Mouse (Mus musculus): ENCODE data around the gene Cntn2.
A peak's percentile ranks its signal among the peaks of the same experiment; 100 is the strongest.

Gene Cntn2

GRCm38 (mm10) chr1:132557901-132558631 is 15.0 kb upstream of the Cntn2 start:
- DNase-seq, result no peak

DNA sequence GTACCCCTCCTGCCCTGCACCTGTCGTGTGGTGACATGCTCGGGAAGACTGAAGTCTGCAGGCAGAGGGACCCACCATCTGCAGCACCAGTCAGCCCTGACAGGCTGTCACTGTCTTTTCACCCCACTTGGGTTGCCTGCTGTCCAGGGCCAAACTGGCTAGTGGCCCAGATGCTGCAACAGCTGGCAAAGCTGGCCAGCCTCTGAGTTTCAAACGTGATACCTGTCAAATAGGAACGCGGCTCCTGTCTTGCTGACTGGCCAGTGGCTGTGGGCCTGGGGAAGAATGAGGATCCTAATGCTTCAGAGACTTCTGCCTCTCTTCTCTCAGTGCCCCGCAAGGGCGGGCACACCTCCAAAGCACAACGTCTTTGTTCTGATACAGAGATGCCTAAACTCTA is 733 bp upstream of the Cntn2 start:
- no peak for DNase-seq

GRCm38 (mm10) chr1:132541824-132542599 is 1.0 kb downstream of the Cntn2 start:
- DNase-seq, result no peak

DNA sequence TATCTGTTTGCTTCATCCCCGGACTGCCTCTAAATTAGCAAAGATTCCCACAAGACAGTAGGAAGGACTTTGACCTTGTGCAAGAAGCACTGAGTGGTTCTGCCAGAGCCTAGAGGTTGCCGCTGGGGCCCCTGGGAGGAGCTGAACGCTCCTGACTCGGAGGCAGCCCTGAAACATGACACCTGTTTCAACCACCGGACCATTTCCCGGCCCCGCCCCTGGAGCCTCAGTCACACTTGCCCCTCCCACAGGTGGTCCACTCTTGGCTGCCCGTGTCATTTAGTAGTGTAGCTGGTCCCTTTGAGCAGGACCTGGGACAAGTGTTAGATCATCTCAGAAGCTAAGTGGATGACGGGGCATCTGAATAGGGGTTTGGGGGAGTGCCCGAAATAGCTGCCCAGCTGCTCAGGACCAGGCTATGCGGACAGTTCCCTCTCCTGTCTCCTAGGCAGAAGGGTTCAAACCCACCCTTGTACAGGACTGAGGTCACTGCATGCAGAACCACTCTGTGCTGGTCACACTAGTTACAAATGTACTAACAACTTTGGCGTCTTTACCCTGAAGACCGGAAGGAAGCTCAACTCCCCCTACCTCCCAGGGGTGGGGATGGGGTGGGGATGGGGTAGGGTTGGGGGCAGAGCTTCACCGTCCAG is 1.8 kb downstream of the Cntn2 start:
- no peak for DNase-seq

DNA sequence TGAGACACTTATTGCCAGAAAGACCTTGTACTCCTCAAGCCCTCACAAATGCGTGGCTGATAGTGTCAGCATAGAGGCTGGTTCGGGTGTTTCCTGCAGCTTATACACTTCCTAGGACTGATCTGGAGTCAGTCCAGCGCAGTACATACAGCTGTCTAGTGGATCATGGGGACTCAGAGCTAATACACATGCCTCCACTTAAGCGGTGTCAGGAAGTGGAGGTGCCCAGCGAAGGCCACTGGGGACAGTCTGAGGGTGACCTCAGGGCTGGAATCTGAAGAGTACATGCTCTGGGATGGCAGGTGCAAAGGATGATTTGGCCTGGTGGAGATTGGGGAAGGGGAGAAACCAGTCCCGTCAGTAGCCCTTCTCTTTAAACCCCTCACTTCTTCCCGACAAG is 2.4 kb downstream of the Cntn2 start:
- DNase-seq, result no peak

GRCm38 (mm10) chr1:132537736-132538135 is 5.3 kb downstream of the Cntn2 start:
- no peak for DNase-seq

DNA sequence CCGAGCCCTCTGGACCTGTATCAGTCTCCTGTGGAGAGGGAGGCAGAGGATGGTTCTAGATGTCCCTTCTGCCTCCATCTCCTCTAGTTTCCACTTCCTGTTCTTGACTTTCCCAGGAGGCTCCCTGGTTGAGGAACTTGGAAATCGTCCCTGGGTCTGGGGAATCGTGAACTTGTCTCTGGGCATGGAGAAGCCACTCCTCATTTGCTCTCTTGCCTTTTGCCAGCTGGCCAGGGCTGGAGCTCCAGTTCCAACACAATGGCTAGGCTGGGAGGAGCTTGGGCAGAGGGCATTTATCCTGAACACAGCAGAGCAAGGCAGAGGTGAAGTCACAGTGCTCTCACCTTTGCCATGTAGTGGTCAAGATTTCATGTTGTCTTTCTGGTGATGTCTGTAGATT is 6.6 kb downstream of the Cntn2 start:
- no peak for DNase-seq

DNA sequence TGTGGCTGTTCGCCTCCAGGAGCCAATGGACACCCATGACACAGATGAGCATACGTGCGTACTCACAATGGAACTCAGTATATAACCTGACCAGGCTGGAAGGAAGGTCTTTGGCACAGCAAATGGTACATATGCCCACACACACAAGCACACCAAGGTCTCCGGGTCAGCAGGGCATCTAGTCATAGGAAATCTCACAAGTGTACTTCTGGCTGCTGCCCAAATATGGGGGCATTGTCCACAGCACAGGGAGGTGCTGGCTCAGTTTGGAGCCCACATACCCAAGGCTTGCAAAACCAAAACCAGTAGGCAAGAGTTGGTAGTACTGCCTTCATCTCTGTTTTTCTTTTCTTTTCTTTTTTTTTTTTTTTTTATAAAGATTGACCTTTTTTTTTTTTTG is 7.5 kb downstream of the Cntn2 start:
- no peak for DNase-seq

- DNase-seq, result no peak
Measured at GRCm38 (mm10) chr1:132533840-132534239, 9.2 kb downstream of the Cntn2 start.

GRCm38 (mm10) chr1:132532521-132532920 is 10.5 kb downstream of the Cntn2 start:
- no peak for DNase-seq

GRCm38 (mm10) chr1:132530631-132531191 is 12.3 kb downstream of the Cntn2 start:
- DNase-seq, result no peak

- DNase-seq, result no peak
Measured at GRCm38 (mm10) chr1:132528647-132529334, 14.3 kb downstream of the Cntn2 start.

DNA sequence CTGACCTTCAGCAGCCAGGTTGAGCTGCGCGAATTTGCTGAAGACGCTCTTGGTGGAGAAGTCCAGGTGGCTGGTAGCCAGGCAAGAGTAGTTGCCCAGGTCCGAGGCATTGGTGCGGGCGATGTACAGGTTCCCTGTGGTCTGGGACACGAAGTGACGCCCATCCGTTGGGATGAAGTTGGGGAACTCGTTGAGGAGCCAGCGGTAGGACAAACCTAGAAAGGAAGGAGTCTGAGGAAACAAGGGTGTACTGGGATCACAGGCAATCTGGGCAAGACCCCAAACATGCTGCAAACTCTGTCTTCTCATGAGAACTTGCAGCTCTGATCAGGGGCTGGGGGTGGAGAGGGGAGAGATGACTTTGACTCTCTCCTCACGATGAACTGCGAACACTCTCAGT is 15.0 kb downstream of the Cntn2 start:
- DNase-seq, result no peak

DNA sequence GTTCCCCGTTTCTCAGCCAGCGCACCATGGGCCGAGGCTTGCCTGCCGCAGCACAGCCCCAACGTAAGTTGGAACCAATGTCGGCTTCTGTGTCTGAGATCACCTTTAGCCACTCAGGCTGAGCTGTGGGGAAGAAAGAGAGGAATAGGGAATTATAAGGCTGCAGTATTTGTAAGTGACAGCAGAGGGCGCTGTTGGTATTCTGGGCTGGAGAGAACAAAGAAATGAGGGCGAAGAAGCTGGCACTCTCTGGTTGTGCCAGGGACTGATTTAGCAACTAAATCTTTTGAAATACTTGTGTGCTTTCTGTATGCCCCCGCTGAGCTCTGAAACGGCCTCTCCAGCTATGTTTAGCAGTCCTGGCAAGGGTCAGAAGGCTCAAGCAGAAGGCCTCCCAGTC is 17.2 kb downstream of the Cntn2 start:
- peak in 1 of 2 experiments; percentile 32 for DNase-seq

GRCm38 (mm10) chr1:132523920-132524319 is 19.1 kb downstream of the Cntn2 start:
- peak; percentile 43 to 46 for DNase-seq

- DNase-seq, result no peak
Measured at GRCm38 (mm10) chr1:132523048-132523447, 20.0 kb downstream of the Cntn2 start.

GRCm38 (mm10) chr1:132520764-132521163 is 22.3 kb downstream of the Cntn2 start:
- DNase-seq, result peak; percentile 57 to 72

DNA sequence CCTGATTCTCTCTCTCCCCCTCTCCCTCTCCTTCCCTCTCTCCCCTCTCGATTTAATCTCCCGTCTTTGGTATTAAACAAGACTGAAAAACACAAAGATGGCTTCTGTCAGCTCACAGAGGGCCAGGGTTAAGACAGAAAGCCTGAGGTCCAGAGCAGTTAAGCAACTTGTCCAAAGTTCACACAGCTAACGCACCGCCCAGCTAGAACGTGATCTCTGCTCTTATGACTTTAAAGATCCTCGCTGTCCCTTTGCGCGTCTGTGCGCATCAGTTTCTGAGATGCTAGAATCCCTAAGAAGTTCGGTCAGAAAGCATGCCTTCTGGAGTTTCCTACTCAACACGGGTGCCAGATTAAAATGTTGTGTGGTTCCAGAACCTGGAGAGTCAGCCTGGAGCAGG is 23.3 kb downstream of the Cntn2 start:
- DNase-seq, result no peak

DNA sequence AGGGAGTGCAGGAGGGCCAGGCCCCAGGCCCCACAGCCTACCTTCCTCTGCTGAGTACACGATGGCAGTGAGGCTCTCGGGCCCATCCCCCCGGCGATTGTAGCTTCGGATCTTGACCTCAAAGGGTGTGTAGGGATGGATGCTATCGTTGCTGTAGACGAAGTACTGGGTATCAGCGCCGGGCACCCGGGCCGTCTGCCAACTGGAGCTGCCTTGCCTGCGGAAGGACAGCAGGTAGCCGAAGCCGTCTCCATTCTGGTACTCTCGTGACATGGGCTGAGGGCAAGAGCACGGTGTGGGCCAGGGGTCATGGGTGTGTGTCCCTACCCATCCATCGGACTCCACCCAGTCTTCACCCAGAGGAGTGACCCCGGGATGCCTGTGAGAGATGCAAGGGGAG is 24.4 kb downstream of the Cntn2 start:
- DNase-seq, result no peak

DNA sequence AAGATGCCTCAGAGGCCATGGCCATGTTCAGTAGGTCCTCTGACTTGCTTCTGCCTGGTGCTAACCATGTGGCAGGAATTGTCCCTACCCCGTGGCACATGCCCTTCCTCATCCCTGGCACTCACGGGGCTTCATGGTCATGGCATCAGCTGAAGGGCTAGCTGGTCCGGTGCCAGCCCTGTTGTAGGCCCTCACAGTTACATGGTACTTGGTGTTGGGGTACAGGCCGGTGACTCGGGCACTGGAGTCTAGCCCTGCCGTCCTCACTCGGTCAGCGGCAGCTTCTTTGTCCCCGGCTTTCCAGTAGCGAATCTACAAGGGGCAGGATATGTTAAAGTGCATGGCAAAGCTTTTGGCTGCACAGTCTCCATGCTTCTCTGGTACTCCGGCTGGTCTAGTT is 26.3 kb downstream of the Cntn2 start:
- DNase-seq, result no peak

DNA sequence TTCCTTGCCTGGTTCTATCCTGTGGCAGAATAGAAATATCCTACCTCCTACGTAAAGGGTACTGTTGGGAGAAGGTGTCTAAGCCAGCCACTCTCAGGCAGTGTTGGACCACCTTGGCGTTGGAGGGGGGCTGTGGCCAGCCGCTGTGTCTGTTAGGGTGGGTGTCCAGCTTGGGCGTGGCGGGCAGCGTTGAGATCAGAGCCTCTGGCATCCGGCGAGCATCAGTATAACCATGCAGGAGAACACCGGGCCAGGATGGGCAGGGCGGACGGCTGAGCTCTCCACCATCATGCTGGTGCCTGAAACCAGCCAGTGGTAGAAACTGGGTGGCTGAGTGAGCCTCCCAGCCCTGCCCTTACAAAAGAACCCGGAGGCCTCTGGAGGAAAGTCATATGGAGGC is 27.7 kb downstream of the Cntn2 start:
- DNase-seq, result no peak

DNA sequence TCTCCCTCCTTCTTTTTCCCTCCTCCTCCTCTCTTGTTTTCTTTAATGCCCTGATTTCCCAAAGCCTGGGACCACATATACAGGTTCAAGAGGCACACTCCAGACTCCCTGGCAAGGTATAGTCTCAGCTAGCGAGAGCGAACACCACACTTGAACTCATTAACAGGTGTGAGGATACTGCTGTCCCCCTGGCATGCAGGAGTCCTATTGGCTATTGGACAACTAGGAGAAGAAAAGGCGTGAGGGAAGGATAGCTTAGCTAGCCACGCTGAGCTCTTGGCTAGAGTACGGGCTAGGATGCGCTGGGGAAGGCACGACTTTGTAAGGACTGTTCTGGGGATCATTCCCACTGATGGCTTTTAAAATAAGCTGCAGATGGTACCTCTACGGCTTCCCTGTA is 30.9 kb downstream of the Cntn2 start:
- DNase-seq, result no peak

- DNase-seq, result no peak
Measured at GRCm38 (mm10) chr1:132511521-132511920, 31.5 kb downstream of the Cntn2 start.

Data from thymus, postnatal 36 days (tissue).